Mouse (Mus musculus): ENCODE measurements around the gene Cpxcr1. TPM values are rescaled to one million over a fixed set of nuclear protein-coding genes. Genes with fewer than 3 reads are reported as not detected.

Cpxcr1 gene
- total RNA-seq (2023): not detected

GRCm38 (mm10) chrX:116448644-116449043 is at the start of gene Cpxcr1:
Cpxcr1 (plus strand) TSS chrX:116448944.

Other genes starting within 250 kb of the Cpxcr1 start
- not detected for gene H2afb2, start 232.2 kb downstream of the Cpxcr1 start, total RNA-seq (2023)